Mouse (Mus musculus) layer of hippocampus, adult 9-10 months (tissue): ENCODE results near the gene Iba57.

Experiments
- DNase-seq: peaks from one replicate; pipeline ENCODE4 v3.0.0; 2022; ENCODE audit warnings: low spot score

Iba57 gene

GRCm38 (mm10) chr11:59134373-59134997 lies 29.1 kb downstream of the Iba57 start:
- no peak for DNase-seq

- no peak for DNase-seq
These were observed 31.5 kb downstream of the Iba57 start for GRCm38 (mm10) chr11:59132065-59132464.

DNA sequence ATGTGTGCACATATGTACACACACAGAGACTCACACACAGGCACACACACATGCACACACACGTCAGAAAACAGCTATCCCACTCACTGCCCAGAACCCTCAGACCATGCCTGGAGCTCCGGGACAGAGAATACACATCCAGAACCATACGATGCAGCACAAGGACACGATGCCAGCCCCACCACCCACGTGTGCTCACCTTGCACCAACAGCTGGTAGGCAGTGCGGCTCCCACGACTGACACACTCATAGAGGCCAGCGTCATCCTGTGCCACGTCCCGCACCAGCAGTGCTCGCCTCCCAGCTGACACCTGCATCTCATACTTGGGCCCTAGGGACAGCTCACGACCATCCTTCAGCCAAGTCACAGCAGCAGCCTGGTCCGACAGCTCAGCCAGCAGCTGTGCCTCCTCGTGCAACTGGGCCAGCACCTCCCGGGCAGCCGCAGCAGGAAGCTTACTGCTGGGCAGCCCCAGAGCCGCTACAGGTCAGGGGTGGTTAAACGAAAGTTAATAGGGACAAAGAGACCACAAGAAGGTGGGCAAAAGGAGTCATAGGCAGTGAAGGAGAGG lies 32.1 kb downstream of the Iba57 start:
- no peak for DNase-seq

DNA sequence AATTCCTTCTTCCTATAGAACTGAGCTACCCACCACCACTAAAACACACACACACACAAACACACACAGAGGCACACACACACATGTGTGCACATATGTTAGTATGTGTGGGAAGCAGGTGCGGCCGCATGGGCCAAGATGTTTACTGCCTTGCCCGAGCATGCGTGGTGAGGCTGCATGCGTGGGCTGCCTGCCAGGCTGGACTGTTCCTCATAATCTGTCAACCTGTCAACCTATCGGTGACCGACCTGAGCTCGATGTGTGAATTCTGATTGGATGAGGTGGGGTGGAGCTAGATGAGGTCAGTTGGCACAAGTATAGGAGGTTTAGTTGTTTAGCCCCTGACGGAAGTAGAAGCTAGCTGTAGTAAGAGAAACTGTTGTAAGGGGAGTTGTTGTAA lies 32.8 kb downstream of the Iba57 start:
- DNase-seq: no peak

DNA sequence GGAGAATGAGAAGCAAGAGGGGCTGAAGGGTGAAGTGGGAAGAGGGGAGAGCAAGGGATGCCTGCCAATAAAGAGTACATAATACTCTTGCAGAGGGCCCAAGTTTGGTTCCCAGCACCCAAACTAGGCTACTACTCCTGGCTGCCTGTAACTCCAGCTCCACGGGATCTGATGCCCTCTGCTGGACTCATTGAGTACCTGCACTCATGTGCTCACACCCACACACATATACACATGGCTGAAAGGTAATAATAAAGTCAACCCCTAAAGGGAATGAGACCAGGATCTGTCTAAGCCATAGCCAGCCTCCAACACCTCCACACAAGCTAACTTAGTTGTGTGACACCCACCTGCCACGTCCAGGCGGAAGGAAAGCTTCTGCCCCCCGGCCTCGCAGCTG lies 57.6 kb downstream of the Iba57 start:
- DNase-seq: no peak
